Mouse (Mus musculus) ES-E14 (cell line): Measurements from ENCODE around the gene Irf4. TPM values are rescaled to one million over a fixed set of nuclear protein-coding genes. Genes with fewer than 3 reads are reported as not detected.
A peak's percentile ranks its signal among the peaks of the same experiment; 100 is the strongest.

Experiments
- DNase-seq: peaks from one replicate; pipeline ENCODE4 v3.0.0-alpha.2; 2013; ENCODE audit warnings: low read depth, low spot score
- H3K27ac ChIP-seq: 2 replicates; pipeline ENCODE4 v1.5.1; 2012; ENCODE audit warnings: low read depth, mild to moderate bottlenecking, low read length, moderate library complexity, mixed read lengths; ENCODE audit not compliant: poor library complexity, insufficient read depth, severe bottlenecking
- H3K36me3 ChIP-seq: 2 replicates; pipeline ENCODE4 v1.6.1; 2012; ENCODE audit warnings: mild to moderate bottlenecking, low read length, moderate library complexity, mixed read lengths; ENCODE audit not compliant: control insufficient read depth, poor library complexity, insufficient read depth, severe bottlenecking
- H3K4me1 ChIP-seq, 2 experiments: fragments of 150-350 bp in 1 of 2; sonication (generic) in 1 of 2; 2 replicates each; pipeline ENCODE4 v1.6.1; 2012; ENCODE audit warnings: low read length in 2 of 2, mild to moderate bottlenecking in 1 of 2, mixed read lengths in 1 of 2; ENCODE audit not compliant: control insufficient read depth in 2 of 2, insufficient read depth in 2 of 2, poor library complexity in 1 of 2
- H3K4me3 ChIP-seq, 2 experiments: fragments of 150-350 bp in 1 of 2; sonication (generic) in 1 of 2; 2 replicates each; pipeline ENCODE4 v1.5.1; 2012; ENCODE audit warnings: low read length in 2 of 2, low read depth in 1 of 2, mild to moderate bottlenecking in 1 of 2, mixed read lengths in 1 of 2; ENCODE audit not compliant: insufficient read depth in 1 of 2, poor library complexity in 1 of 2, severe bottlenecking in 1 of 2
- H3K9ac ChIP-seq: 2 replicates; pipeline ENCODE4 v1.6.1; 2012; ENCODE audit warnings: low read depth, mild to moderate bottlenecking, low read length, mixed read lengths; ENCODE audit not compliant: poor library complexity, insufficient read depth, severe bottlenecking
- H3K9me3 ChIP-seq: fragments of 150-350 bp; sonication (generic); 2 replicates; pipeline ENCODE4 v1.6.1; 2012; ENCODE audit warnings: low read depth, mild to moderate bottlenecking, low read length; ENCODE audit not compliant: control insufficient read depth, insufficient read depth
- CHD2 ChIP-seq: IDR thresholded peaks from 2 replicates; pipeline ENCODE4 v1.6.1; 2014; ENCODE audit warnings: mild to moderate bottlenecking, low read depth, low read length, inconsistent platforms
- HCFC1 ChIP-seq: IDR thresholded peaks from 2 replicates; pipeline ENCODE4 v1.6.1; 2012; ENCODE audit warnings: low read length, inconsistent platforms, borderline replicate concordance; ENCODE audit not compliant: insufficient read depth
- MAFK ChIP-seq: IDR thresholded peaks from 2 replicates; pipeline ENCODE4 v1.6.1; 2014; ENCODE audit warnings: mild to moderate bottlenecking, low read depth, low read length, inconsistent platforms; ENCODE audit not compliant: insufficient read depth
- ZC3H11A ChIP-seq: IDR thresholded peaks from 2 replicates; pipeline ENCODE4 v1.6.1; 2012; ENCODE audit warnings: low read depth, mild to moderate bottlenecking, inconsistent platforms, low read length, borderline replicate concordance
- ZNF384 ChIP-seq: IDR thresholded peaks from 2 replicates; pipeline ENCODE4 v1.6.1; 2012; ENCODE audit warnings: low read depth, low read length, inconsistent platforms
- in situ Hi-C, 2 experiments: fragments of 600-800 bp; cut with MboI; formaldehyde crosslinking; loops; one replicate each; pipeline ENCODE4 v1.15.1; 2025; ENCODE audit warnings: low sequenced_read_pairs in 2 of 2, inconsistent platforms in 1 of 2; ENCODE audit not compliant: unreplicated experiment in 2 of 2
- total RNA-seq: library from RNA; depleted of rRNA; stranded (reverse); fragments of 300-350 nt; gene quantifications from 2 replicates; pipeline ENCODE4 v1.2.3, GENCODE M21; 2012

The Irf4 gene
- total RNA-seq, 1 experiment, result 0.45 TPM

GRCm38 (mm10) chr13:30786235-30787035 lies 37.4 kb downstream of the Irf4 start:
- no peak for TF ChIP-seq HCFC1
- TF ChIP-seq CHD2, result no peak
- TF ChIP-seq MAFK, result no peak
- no peak for TF ChIP-seq ZNF384
- no peak for TF ChIP-seq ZC3H11A
- no peak overlapping the region for H3K27ac ChIP-seq
- H3K9ac ChIP-seq, result no peak overlapping the region
- no peak overlapping the region for H3K4me3 ChIP-seq
- H3K9me3 ChIP-seq, result no peaks in the 10 kb centered on the region
- peaks cover 0 to 2% of the 10 kb centered on the region in 2 experiments; a peak in 1 of 4 replicates for H3K4me1 ChIP-seq
- in situ Hi-C loops, result no loop called here
- H3K36me3 ChIP-seq, result no peaks in the 10 kb centered on the region
- no peak for DNase-seq

- no peak overlapping the region for H3K4me3 ChIP-seq
- no peak for DNase-seq
- no peaks in the 10 kb centered on the region for H3K36me3 ChIP-seq
- H3K9me3 ChIP-seq, result no peaks in the 10 kb centered on the region
- H3K4me1 ChIP-seq, result peaks cover 0 to 2% of the 10 kb centered on the region in 2 experiments; a peak in 1 of 4 replicates
- in situ Hi-C loops, result no loop called here
- no peak for TF ChIP-seq ZNF384
- no peak for TF ChIP-seq MAFK
- TF ChIP-seq CHD2, result no peak
- TF ChIP-seq HCFC1, result no peak
- TF ChIP-seq ZC3H11A, result no peak
- H3K9ac ChIP-seq, result no peak overlapping the region
- H3K27ac ChIP-seq, result no peak overlapping the region
Measured at GRCm38 (mm10) chr13:30787036-30787320, 38.0 kb downstream of the Irf4 start.

DNA sequence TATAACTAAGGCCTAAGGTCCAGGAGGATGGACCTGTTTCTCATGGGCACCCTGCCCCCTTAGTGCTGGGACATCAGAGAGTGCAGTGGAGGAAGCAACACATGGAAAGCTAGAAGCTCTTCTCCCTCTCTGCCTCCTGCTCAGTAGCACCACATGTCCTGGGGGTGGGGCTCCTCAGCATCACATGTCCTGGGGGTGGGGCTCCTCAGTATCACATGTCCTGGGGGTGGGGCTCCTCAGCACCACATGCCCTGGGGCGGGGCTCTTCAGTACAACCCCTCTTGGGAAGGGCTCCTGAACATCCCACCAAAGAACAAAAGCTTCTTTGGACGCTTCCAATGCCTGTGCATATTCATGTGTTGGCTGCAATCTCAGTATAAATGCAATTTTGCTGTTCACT lies 38.5 kb downstream of the Irf4 start:
- Histone ChIP-seq H3K9me3 (no peaks in the 10 kb centered on the region), H3K36me3 (no peaks in the 10 kb centered on the region), H3K9ac (no peak overlapping the region), H3K4me3 (no peak overlapping the region), H3K27ac (no peak overlapping the region), H3K4me1 (peaks cover 0 to 2% of the 10 kb centered on the region in 2 experiments; a peak in 1 of 4 replicates)
- DNase-seq, result peak; percentile 31
- in situ Hi-C loops, result no loop called here
- TF ChIP-seq MAFK, result no peak
- TF ChIP-seq CHD2, result no peak
- TF ChIP-seq ZC3H11A, result no peak
- no peak for TF ChIP-seq HCFC1
- TF ChIP-seq ZNF384, result no peak

DNA sequence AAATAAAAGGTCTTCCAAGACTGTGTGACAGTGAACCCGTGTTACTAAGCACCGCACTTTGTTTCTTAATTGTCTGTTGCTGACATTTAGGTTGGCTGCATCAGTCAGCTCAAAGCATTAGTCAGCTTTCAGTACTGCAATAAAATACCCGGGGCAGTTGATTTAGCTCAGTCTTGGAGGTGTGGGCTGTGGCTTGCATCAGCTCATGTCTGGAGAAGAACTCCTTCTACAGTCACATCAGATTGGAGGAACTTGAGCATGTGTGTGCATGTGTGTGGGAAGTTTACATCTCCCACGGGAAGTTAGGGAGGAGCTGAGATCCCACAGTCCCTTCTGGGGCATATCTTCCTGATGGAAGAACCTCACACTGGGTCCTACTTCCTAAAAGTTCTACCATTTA lies 38.9 kb downstream of the Irf4 start:
- Histone ChIP-seq H3K36me3 (no peaks in the 10 kb centered on the region), H3K9me3 (no peaks in the 10 kb centered on the region), H3K4me3 (no peak overlapping the region), H3K4me1 (peaks cover 0 to 2% of the 10 kb centered on the region in 2 experiments; a peak in 1 of 4 replicates), H3K27ac (no peak overlapping the region), H3K9ac (no peak overlapping the region)
- in situ Hi-C loops, result no loop called here
- TF ChIP-seq ZC3H11A (no peak), CHD2 (no peak), ZNF384 (no peak), HCFC1 (no peak), MAFK (no peak)
- no peak for DNase-seq
